Mouse (Mus musculus) bone marrow macrophage, adult 2 months (primary cell): ENCODE measurements around the gene Slc4a2.

Experiments
- CTCF ChIP-seq: IDR thresholded peaks from 2 replicates; pipeline ENCODE4 v1.5.1; 2012; ENCODE audit warnings: low read depth, mild to moderate bottlenecking, low read length, moderate library complexity
- POLR2A ChIP-seq: IDR thresholded peaks from 2 replicates; pipeline ENCODE4 v1.6.1; 2012; ENCODE audit warnings: mild to moderate bottlenecking, low read depth, low read length, borderline replicate concordance

DNA sequence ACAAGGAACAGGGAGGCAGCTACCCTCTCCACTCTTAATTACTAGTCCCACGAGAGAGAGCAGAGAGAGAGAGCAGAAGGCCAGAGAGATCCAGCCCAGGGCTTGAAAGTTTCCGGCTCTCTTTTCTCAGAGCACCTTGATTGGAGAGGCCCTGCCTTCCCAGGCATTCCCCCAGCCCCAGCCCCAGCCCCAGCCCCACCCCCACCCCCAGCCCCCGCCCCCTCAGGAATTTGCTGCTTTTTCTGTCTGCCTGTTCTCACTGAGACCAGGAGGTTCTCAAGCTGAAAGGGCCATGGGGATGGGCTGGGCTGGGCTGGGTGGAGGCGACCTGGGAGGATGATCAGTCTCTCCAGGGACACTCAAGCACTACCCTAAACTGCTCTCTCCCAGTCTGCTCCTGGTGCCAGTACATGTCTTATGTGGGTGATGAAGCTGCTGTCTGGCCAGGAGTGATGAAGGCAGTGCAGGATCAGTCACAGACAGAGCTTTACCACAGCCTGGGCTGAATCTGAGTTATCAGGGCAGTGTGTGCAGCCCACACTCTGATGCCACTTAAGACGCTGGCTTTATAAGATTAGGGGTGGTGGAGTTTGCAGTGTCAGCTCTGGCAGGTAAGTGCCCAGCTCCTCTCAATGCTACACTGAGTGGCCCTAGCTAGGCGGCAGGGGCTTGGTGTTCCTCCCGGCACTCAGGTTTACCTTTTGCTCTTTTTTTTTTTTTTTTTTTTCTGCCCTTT lies 49.4 kb downstream of the Slc4a2 start:
- TF ChIP-seq POLR2A (no peak), CTCF (no peak)
